Mouse (Mus musculus): ENCODE measurements around the gene Rgmb. TPM values are rescaled to one million over a fixed set of nuclear protein-coding genes. Genes with fewer than 3 reads are reported as not detected.
A peak's percentile ranks its signal among the peaks of the same experiment; 100 is the strongest.

The Rgmb gene
- polyA plus RNA-seq, 1 experiment from 2014 or later = 47.6 TPM

GRCm38 (mm10) chr17:15831810-15832209 is 971 bp upstream of the Rgmb start:
- H3K9ac ChIP-seq (ENCODE audit: low read length) = no peak overlapping the region
- no peak for DNase-seq (ENCODE audit: low spot score)
- no peaks in the 10 kb centered on the region for H3K36me3 ChIP-seq (ENCODE audit: control insufficient read depth, insufficient read depth, low read length)
- 17% methylated on average over 8 of the region's 8 CpGs for WGBS
- no peaks in the 10 kb centered on the region for H3K9me3 ChIP-seq (ENCODE audit: control insufficient read depth, low read length)
- H3K4me2 ChIP-seq (ENCODE audit: low read depth, low read length, severe bottlenecking) = no peak overlapping the region
- no peak overlapping the region for H3K27ac ChIP-seq (ENCODE audit: low read depth, low read length)
- ATAC-seq (replicated peaks; ENCODE audit: low FRiP score) = no peak
- H3K4me3 ChIP-seq (ENCODE audit: low read depth, low read length) = no peak overlapping the region
- peaks cover 2% of the 10 kb centered on the region; the same call in 1 of the 2 replicates for H3K4me1 ChIP-seq (replicated peaks; ENCODE audit: control insufficient read depth, insufficient read depth, low read length)
- no peaks in the 10 kb centered on the region for H3K27me3 ChIP-seq (ENCODE audit: control insufficient read depth, insufficient read depth, low read length)

- Histone ChIP-seq H3K27me3 (ENCODE audit: control insufficient read depth, insufficient read depth, low read length) (no peaks in the 10 kb centered on the region), H3K4me2 (ENCODE audit: low read depth, low read length, severe bottlenecking) (peak overlapping the region; percentile 86), H3K4me1 (replicated peaks; ENCODE audit: control insufficient read depth, insufficient read depth, low read length) (peaks cover 2% of the 10 kb centered on the region; the same call in 1 of the 2 replicates), H3K4me3 (ENCODE audit: low read depth, low read length) (peak overlapping the region; percentile 58), H3K27ac (ENCODE audit: low read depth, low read length) (peak overlapping the region; percentile 74), H3K36me3 (ENCODE audit: control insufficient read depth, insufficient read depth, low read length) (no peaks in the 10 kb centered on the region), H3K9me3 (ENCODE audit: control insufficient read depth, low read length) (no peaks in the 10 kb centered on the region), H3K9ac (ENCODE audit: low read length) (peak overlapping the region; percentile 72)
- WGBS = under 1% methylated on average over 34 of the region's 34 CpGs
- ATAC-seq (replicated peaks; ENCODE audit: low FRiP score) (no peak), DNase-seq (ENCODE audit: low spot score) (no peak)
Observed at GRCm38 (mm10) chr17:15830171-15830765, 571 bp downstream of the Rgmb start.

DNA sequence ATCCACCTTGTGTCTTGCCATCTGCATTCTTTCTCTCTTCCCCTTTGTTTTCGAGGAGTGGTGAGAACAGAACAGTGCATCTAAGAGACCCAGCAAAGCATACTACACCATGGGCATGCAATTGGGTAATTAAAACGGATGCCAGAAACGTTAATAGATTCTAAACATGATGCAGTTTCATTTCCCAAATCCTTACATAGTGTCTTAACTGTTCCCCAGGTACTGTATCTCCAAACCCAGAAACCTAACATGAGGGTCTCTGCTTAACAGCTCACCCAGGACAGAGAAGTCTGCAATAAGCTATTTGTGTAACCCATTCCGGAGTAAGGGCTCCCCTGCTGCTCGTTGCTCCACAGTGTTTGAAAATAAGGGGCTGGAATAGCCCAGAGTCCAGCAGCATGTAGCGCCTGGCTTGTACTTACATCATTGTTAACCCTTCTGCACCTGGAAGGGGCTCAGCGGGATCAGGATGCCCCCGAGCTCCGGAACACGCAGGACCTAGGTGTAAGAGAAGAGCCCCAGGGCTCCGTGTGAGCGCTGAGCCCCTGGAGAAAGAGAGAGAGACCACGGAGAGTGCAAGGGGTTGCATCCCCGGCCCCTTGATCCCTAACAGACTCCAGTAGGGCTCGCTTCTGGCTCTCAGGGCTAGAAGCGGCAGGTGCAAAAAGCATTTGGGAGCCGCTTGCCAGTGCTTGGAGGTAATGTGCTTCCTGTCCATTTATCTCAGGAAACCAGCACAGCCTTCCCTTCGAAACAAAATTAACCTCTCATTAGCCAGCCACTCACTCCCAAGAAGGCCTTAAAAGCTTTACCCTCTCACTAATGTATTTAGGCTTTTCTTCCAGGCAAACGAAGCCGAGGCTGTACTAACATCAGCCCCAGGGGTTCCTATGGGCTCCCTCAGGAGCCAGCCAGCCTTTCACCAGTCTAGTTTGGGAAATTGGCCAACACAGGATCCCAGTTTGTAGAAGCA is 1.4 kb downstream of the Rgmb start:
- H3K4me3 ChIP-seq (ENCODE audit: low read depth, low read length) = peak overlapping the region; percentile 58
- H3K27me3 ChIP-seq (ENCODE audit: control insufficient read depth, insufficient read depth, low read length) = no peaks in the 10 kb centered on the region
- peak overlapping the region; percentile 74 for H3K27ac ChIP-seq (ENCODE audit: low read depth, low read length)
- under 1% methylated on average over 20 of the region's 20 CpGs for WGBS
- ATAC-seq (replicated peaks; ENCODE audit: low FRiP score) = no peak
- no peaks in the 10 kb centered on the region for H3K9me3 ChIP-seq (ENCODE audit: control insufficient read depth, low read length)
- peak overlapping the region; percentile 86 for H3K4me2 ChIP-seq (ENCODE audit: low read depth, low read length, severe bottlenecking)
- peak; percentile 69 for DNase-seq (ENCODE audit: low spot score)
- H3K4me1 ChIP-seq (replicated peaks; ENCODE audit: control insufficient read depth, insufficient read depth, low read length) = peaks cover 2% of the 10 kb centered on the region; the same call in 1 of the 2 replicates
- H3K9ac ChIP-seq (ENCODE audit: low read length) = peak overlapping the region; percentile 72
- no peaks in the 10 kb centered on the region for H3K36me3 ChIP-seq (ENCODE audit: control insufficient read depth, insufficient read depth, low read length)

DNA sequence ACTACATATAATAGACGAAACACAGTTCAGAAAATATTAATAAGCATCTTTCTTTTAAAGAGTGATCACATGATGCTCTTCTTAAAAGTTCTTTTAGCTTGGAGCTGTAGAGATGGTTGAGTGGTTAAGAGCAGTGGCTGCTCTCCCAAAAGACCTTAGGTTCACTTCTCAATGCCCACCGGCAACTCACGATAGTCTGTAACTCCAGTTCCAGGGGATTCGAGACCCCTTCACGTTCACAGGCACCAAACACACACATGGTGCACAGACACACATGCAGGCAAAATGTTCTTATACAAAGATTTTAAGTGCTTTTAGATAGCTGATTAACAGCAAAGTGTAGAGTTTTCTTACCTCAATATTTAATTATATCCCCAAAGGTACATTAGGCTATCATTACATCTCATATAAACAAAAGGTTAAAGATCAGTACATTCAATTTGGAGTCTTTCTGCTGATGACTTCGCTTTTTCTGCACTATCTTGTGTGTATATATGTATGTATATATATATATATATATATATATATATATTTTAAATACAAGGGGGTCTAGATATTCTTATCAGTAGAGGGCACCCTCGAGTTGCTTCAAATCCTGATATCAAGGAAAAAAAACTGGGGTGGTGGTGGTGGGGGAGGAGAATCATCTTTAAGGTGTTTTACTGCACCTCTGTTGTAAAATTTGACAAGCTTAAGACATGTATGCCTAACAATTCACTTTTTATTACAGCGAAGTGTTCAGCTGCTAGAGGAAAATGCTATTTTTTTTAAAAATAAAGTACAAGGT is 2.5 kb downstream of the Rgmb start:
- Histone ChIP-seq H3K4me3 (ENCODE audit: low read depth, low read length) (peak overlapping the region; percentile 58; the same call in 1 of the 2 replicates), H3K9me3 (ENCODE audit: control insufficient read depth, low read length) (no peaks in the 10 kb centered on the region), H3K4me1 (replicated peaks; ENCODE audit: control insufficient read depth, insufficient read depth, low read length) (peaks cover 2% of the 10 kb centered on the region; the same call in 1 of the 2 replicates), H3K4me2 (ENCODE audit: low read depth, low read length, severe bottlenecking) (peak overlapping the region; percentile 86; the same call in 1 of the 2 replicates), H3K36me3 (ENCODE audit: control insufficient read depth, insufficient read depth, low read length) (no peaks in the 10 kb centered on the region), H3K27me3 (ENCODE audit: control insufficient read depth, insufficient read depth, low read length) (no peaks in the 10 kb centered on the region), H3K27ac (ENCODE audit: low read depth, low read length) (no peak overlapping the region), H3K9ac (ENCODE audit: low read length) (no peak overlapping the region)
- 57% methylated on average over 8 of the region's 8 CpGs for WGBS
- no peak for DNase-seq (ENCODE audit: low spot score)
- ATAC-seq (replicated peaks; ENCODE audit: low FRiP score) = no peak

- H3K9me3 ChIP-seq (ENCODE audit: control insufficient read depth, low read length) = no peaks in the 10 kb centered on the region
- no peaks in the 10 kb centered on the region for H3K36me3 ChIP-seq (ENCODE audit: control insufficient read depth, insufficient read depth, low read length)
- peak overlapping the region; percentile 88 for H3K4me3 ChIP-seq (ENCODE audit: low read depth, low read length)
- no peaks in the 10 kb centered on the region for H3K27me3 ChIP-seq (ENCODE audit: control insufficient read depth, insufficient read depth, low read length)
- WGBS = 0% methylated on average over 18 of the region's 18 CpGs
- H3K27ac ChIP-seq (ENCODE audit: low read depth, low read length) = peak overlapping the region; percentile 57
- peak overlapping the region; percentile 80 for H3K4me2 ChIP-seq (ENCODE audit: low read depth, low read length, severe bottlenecking)
- peak overlapping the region; percentile 63 for H3K9ac ChIP-seq (ENCODE audit: low read length)
- DNase-seq (ENCODE audit: low spot score) = peak; percentile 69
- peaks cover 2% of the 10 kb centered on the region; the same call in 1 of the 2 replicates for H3K4me1 ChIP-seq (replicated peaks; ENCODE audit: control insufficient read depth, insufficient read depth, low read length)
- peak; percentile 31 for ATAC-seq (replicated peaks; ENCODE audit: low FRiP score)
Observed at GRCm38 (mm10) chr17:15826928-15827327, 3.9 kb downstream of the Rgmb start.

DNA sequence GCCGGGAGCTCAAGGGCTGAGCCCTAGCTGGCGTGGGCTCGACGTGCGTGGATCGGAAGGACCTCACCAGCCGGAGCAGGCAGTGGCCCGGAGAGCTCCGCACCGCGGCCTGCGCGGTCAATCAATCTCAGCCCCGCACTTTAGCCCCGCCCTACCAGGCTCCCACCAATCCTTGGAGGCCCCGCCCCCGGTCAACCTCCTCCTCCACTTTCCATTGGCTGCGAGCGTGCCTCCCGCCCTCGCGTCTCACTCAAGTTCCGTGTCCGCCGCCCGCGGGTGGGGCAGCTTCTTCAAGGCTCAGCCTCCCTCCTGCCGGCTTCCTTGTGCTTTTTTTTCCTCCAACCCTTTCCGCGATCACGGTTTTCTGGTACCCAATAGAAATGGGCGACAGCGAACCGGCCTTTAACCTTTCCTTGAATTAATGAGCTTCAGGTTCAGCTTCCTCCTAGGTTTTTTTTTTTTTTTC is 4.4 kb downstream of the Rgmb start:
- H3K27me3 ChIP-seq (ENCODE audit: control insufficient read depth, insufficient read depth, low read length) = no peaks in the 10 kb centered on the region
- peak overlapping the region; percentile 80 for H3K4me2 ChIP-seq (ENCODE audit: low read depth, low read length, severe bottlenecking)
- peak overlapping the region; percentile 74 for H3K27ac ChIP-seq (ENCODE audit: low read depth, low read length)
- no peaks in the 10 kb centered on the region for H3K9me3 ChIP-seq (ENCODE audit: control insufficient read depth, low read length)
- peak; percentile 99 for DNase-seq (ENCODE audit: low spot score)
- peak overlapping the region; percentile 88 for H3K4me3 ChIP-seq (ENCODE audit: low read depth, low read length)
- H3K9ac ChIP-seq (ENCODE audit: low read length) = peak overlapping the region; percentile 93
- WGBS = under 1% methylated on average over 31 of the region's 34 CpGs
- peaks cover 2% of the 10 kb centered on the region; the same call in 1 of the 2 replicates for H3K4me1 ChIP-seq (replicated peaks; ENCODE audit: control insufficient read depth, insufficient read depth, low read length)
- no peaks in the 10 kb centered on the region for H3K36me3 ChIP-seq (ENCODE audit: control insufficient read depth, insufficient read depth, low read length)
- ATAC-seq (replicated peaks; ENCODE audit: low FRiP score) = peak; percentile 93

GRCm38 (mm10) chr17:15825481-15826396 is 5.1 kb downstream of the Rgmb start:
- Histone ChIP-seq H3K36me3 (ENCODE audit: control insufficient read depth, insufficient read depth, low read length) (no peaks in the 10 kb centered on the region), H3K4me1 (replicated peaks; ENCODE audit: control insufficient read depth, insufficient read depth, low read length) (peaks cover 2% of the 10 kb centered on the region; the same call in 1 of the 2 replicates), H3K27me3 (ENCODE audit: control insufficient read depth, insufficient read depth, low read length) (no peaks in the 10 kb centered on the region), H3K9ac (ENCODE audit: low read length) (peak overlapping the region; percentile 93), H3K4me3 (ENCODE audit: low read depth, low read length) (peak overlapping the region; percentile 88), H3K9me3 (ENCODE audit: control insufficient read depth, low read length) (no peaks in the 10 kb centered on the region), H3K27ac (ENCODE audit: low read depth, low read length) (peak overlapping the region; percentile 74), H3K4me2 (ENCODE audit: low read depth, low read length, severe bottlenecking) (peak overlapping the region; percentile 80)
- ATAC-seq (replicated peaks; ENCODE audit: low FRiP score) = peak; percentile 56
- WGBS = under 1% methylated on average over 97 of the region's 102 CpGs
- DNase-seq (ENCODE audit: low spot score) = peak; percentile 81
